Mouse (Mus musculus) kidney, postnatal 0 days (tissue): ENCODE measurements at regions not wholly inside any gene's neighbourhood (a gene's known extent, or its start where the extent isn't known, plus 50 kb on each side); places are given as distances from the start of the nearest gene placed in this dataset.

Experiments
- ATAC-seq: fragments of 200-750 bp; cut with Nextera tagmentation; replicated peaks from 2 replicates; pipeline ENCODE4 v1.8.0; 2017; ENCODE audit warnings: low read depth, moderate number of reproducible peaks, moderate TSS enrichment, moderate library complexity; ENCODE audit not compliant: low FRiP score
- DNase-seq: peaks from one replicate; pipeline ENCODE4 v3.0.0-alpha.2; 2016; ENCODE audit warnings: low spot score
- H3K27ac ChIP-seq: fragments of 300-500 bp; sonication (generic); 2 replicates; pipeline ENCODE4 v1.5.1; 2014; ENCODE audit warnings: mild to moderate bottlenecking
- H3K27me3 ChIP-seq: fragments of 300-500 bp; sonication (generic); 2 replicates; pipeline ENCODE4 v1.6.1; 2014; ENCODE audit warnings: low read length, mixed read lengths; ENCODE audit not compliant: insufficient read depth
- H3K36me3 ChIP-seq: fragments of 300-500 bp; sonication (generic); 2 replicates; pipeline ENCODE4 v1.6.1; 2014; ENCODE audit warnings: low read length, mixed read lengths; ENCODE audit not compliant: insufficient read depth
- H3K4me1 ChIP-seq: fragments of 300-500 bp; sonication (generic); replicated peaks from 2 replicates; pipeline ENCODE4 v1.6.1; 2014; ENCODE audit warnings: antibody characterized with exemption, low read length, mixed read lengths; ENCODE audit not compliant: insufficient read depth
- H3K4me2 ChIP-seq: fragments of 300-500 bp; sonication (generic); 2 replicates; pipeline ENCODE4 v1.6.1; 2014; ENCODE audit warnings: mild to moderate bottlenecking, low read length, moderate library complexity, mixed read lengths
- H3K4me3 ChIP-seq: fragments of 300-500 bp; sonication (generic); replicated peaks from 2 replicates; pipeline ENCODE4 v1.5.1; 2014; ENCODE audit warnings: low read depth, low read length
- H3K9ac ChIP-seq: fragments of 300-500 bp; sonication (generic); 2 replicates; pipeline ENCODE4 v1.6.1; 2014; ENCODE audit warnings: low read depth, low read length
- H3K9me3 ChIP-seq: fragments of 300-500 bp; sonication (generic); replicated peaks from 2 replicates; pipeline ENCODE4 v1.6.1; 2016; ENCODE audit warnings: low read length, inconsistent platforms, mixed read lengths
- CTCF ChIP-seq: IDR thresholded peaks from 2 replicates; pipeline ENCODE4 v1.5.1; 2016; ENCODE audit warnings: antibody characterized with exemption, low read depth, mild to moderate bottlenecking, moderate library complexity
- WGBS: fragments of 180-500 bp; shearing (Covaris S2); extraction: QIAGEN DNeasy Blood & Tissue Kit; methylation state at CpG from one replicate; pipeline ENCODE4 v1.1.7; 2014; 5-methylcytosine and 5-hydroxymethylcytosine counted together

DNA sequence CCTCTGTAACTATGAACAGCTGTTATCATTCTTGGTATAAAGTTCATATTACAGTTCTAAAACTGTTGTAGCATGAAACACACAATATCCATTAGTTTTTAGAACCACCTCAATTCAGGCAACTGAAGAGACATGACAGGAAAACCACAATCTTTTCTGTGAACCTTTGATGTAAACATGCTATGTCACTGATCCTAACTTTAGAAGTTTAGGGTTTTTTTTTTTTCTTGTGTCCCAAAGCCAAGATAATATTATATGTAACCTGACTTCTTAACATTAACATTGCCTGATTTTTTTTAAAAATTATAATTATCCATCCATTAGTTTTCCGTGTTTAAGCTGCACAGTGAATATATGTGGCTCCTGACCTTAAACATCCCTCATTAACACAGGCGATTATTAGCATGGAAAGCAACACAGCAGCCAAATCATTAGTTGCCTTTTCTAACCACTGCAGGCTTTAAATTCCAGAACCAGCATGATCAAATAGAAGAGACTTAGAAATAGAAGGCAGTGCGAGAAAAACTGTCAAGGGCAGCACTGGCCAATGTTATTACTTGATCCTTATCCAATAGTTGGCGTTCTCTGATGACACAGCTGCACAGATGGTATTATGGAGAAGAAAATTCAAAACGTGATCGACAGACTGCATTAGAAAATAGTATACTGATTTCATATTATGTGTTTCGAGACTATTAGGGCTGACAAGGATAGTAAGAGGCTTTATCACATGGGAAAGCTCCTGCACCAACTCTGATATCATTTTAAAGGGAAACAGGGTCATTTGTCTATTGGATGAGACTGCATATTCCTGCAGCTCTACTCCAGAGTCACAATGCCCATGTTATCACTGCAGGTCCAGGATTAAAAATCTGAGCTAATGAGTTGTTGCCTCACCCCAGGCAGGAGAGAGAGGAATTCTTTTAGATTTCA, 321.7 kb upstream of the Clec14a start:
- ATAC-seq: no peak
- TF ChIP-seq CTCF: no peak

GRCm38 (mm10) chr12:58581811-58582572, 312.9 kb upstream of the Clec14a start:
- Histone ChIP-seq H3K4me3 (no peak overlapping the region), H3K27ac (no peak overlapping the region), H3K4me1 (no peaks in the 10 kb centered on the region), H3K27me3 (no peaks in the 10 kb centered on the region), H3K9ac (no peak overlapping the region), H3K4me2 (no peak overlapping the region), H3K9me3 (no peaks in the 10 kb centered on the region), H3K36me3 (no peaks in the 10 kb centered on the region)
- WGBS: 90% methylated on average over 5 of the region's 5 CpGs
- ATAC-seq (no peak), DNase-seq (no peak)
- TF ChIP-seq CTCF: no peak

More for the DNA sequence above, 321.7 kb upstream of the Clec14a start:
- Histone ChIP-seq H3K9me3 (no peaks in the 10 kb centered on the region), H3K27me3 (no peaks in the 10 kb centered on the region), H3K9ac (no peak overlapping the region), H3K4me1 (no peaks in the 10 kb centered on the region), H3K4me2 (no peak overlapping the region), H3K36me3 (no peaks in the 10 kb centered on the region), H3K27ac (no peak overlapping the region), H3K4me3 (no peak overlapping the region)
- DNase-seq: no peak
- 81% methylated on average over 7 of the region's 7 CpGs for WGBS

DNA sequence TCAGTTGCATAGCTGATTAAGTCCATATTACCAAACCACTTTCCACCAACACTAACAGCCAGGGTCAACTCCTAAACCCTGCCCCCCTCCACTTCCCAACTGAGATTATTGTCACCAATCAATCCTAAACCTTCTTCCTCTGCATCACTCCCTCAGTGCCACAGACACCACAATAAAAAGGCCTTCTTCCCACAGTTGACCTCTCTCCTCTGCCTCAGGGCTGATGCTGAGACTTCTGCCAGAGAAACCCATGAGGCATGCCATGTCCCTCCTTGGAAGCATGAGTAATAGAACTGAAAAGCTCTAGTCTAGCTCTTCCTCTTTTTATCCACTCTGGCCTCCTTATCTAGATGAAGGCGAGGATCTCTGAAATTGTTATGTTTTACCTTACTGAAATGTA, 300.0 kb upstream of the Clec14a start:
- no peak overlapping the region for H3K27ac ChIP-seq
- WGBS: 87% methylated on average over 1 of the region's 1 CpGs
- H3K4me1 ChIP-seq: no peaks in the 10 kb centered on the region
- no peaks in the 10 kb centered on the region for H3K36me3 ChIP-seq
- no peak overlapping the region for H3K9ac ChIP-seq
- H3K9me3 ChIP-seq: no peaks in the 10 kb centered on the region
- H3K27me3 ChIP-seq: no peaks in the 10 kb centered on the region
- TF ChIP-seq CTCF: no peak
- H3K4me2 ChIP-seq: no peak overlapping the region
- DNase-seq (no peak), ATAC-seq (no peak)
- H3K4me3 ChIP-seq: no peak overlapping the region

DNA sequence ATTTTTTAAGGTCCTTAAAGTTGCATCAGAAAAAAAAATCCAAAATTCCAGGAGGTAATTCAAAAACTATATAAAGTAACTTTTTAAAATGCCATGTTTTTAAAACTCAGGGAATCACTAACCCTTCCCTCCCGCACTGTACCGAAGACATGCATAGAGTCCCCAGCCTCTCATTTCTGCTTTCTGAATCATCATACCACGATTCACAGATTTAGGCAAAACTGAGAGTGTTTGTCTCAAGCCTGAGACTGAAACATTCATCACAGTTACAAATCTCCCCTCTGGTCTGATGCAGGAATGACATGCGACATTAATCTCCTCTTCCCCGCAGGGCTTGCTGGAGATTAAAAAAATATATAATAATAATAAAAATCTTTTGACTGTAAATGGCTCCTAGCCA, 291.8 kb upstream of the Clec14a start:
- H3K27ac ChIP-seq: no peak overlapping the region
- H3K9ac ChIP-seq: no peak overlapping the region
- WGBS: 71% methylated on average over 5 of the region's 5 CpGs
- no peaks in the 10 kb centered on the region for H3K4me1 ChIP-seq
- DNase-seq (no peak), ATAC-seq (no peak)
- H3K9me3 ChIP-seq: no peaks in the 10 kb centered on the region
- H3K36me3 ChIP-seq: no peaks in the 10 kb centered on the region
- no peak overlapping the region for H3K4me3 ChIP-seq
- no peak overlapping the region for H3K4me2 ChIP-seq
- no peak for TF ChIP-seq CTCF
- H3K27me3 ChIP-seq: no peaks in the 10 kb centered on the region

DNA sequence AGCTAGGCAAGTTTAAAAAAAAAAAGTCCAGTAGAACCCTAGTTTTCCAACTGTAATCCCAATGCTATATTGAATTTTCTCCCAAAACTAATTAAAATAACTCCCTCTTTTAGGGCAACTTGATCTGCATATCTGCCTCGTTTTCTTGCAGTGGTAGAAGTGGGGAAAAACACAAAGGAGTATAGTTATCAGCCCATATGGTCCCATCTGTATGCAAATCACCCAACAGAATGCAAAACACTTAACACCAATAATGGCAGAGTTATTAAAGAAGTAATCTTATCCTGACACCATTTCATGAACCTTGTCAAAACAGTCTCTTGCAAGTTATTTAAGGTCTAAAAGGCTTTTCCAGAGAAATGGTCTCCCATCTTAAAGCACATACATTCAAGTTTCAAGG, 290.7 kb upstream of the Clec14a start:
- H3K9me3 ChIP-seq: no peaks in the 10 kb centered on the region
- 29% methylated on average over 1 of the region's 1 CpGs for WGBS
- H3K4me1 ChIP-seq: no peaks in the 10 kb centered on the region
- no peak overlapping the region for H3K4me2 ChIP-seq
- no peak for ATAC-seq
- H3K27ac ChIP-seq: no peak overlapping the region
- no peaks in the 10 kb centered on the region for H3K36me3 ChIP-seq
- no peaks in the 10 kb centered on the region for H3K27me3 ChIP-seq
- no peak for TF ChIP-seq CTCF
- DNase-seq: no peak
- H3K9ac ChIP-seq: no peak overlapping the region
- no peak overlapping the region for H3K4me3 ChIP-seq

GRCm38 (mm10) chr12:58557261-58557660, 288.2 kb upstream of the Clec14a start:
- 66% methylated on average over 4 of the region's 4 CpGs for WGBS
- Histone ChIP-seq H3K4me1 (no peaks in the 10 kb centered on the region), H3K36me3 (no peaks in the 10 kb centered on the region), H3K4me2 (no peak overlapping the region), H3K4me3 (no peak overlapping the region), H3K27me3 (no peaks in the 10 kb centered on the region), H3K9me3 (no peaks in the 10 kb centered on the region), H3K27ac (no peak overlapping the region), H3K9ac (no peak overlapping the region)
- DNase-seq: no peak
- no peak for ATAC-seq
- no peak for TF ChIP-seq CTCF
